Mouse (Mus musculus) hindbrain, embryonic 12.5 days (tissue): ENCODE results near the gene Usp21. TPM values are rescaled to one million over a fixed set of nuclear protein-coding genes. Genes with fewer than 3 reads are reported as not detected.
"Not testable (repeated sequence)": the region's sequence is repeated elsewhere in the genome, so short reads cannot be mapped to it uniquely, and the experiment has no call there.

Experiments
- ATAC-seq: fragments of 200-750 bp; cut with Nextera tagmentation; 2 replicates; pipeline ENCODE4 v1.8.0; 2017; ENCODE audit warnings: moderate TSS enrichment; ENCODE audit not compliant: low FRiP score
- H3K27ac ChIP-seq: fragments of 300-500 bp; sonication (generic); 2 replicates; pipeline ENCODE4 v1.5.1; 2016; ENCODE audit warnings: mild to moderate bottlenecking
- H3K27me3 ChIP-seq: fragments of 300-500 bp; sonication (generic); 2 replicates; pipeline ENCODE4 v1.6.1; 2016; ENCODE audit warnings: mild to moderate bottlenecking
- H3K36me3 ChIP-seq: fragments of 300-500 bp; sonication (generic); 2 replicates; pipeline ENCODE4 v1.6.1; 2016; ENCODE audit warnings: mild to moderate bottlenecking
- H3K4me1 ChIP-seq: fragments of 300-500 bp; sonication (generic); 2 replicates; pipeline ENCODE4 v1.6.1; 2016
- H3K4me2 ChIP-seq: fragments of 300-500 bp; sonication (generic); replicated peaks from 2 replicates; pipeline ENCODE4 v1.6.1; 2016; ENCODE audit warnings: mild to moderate bottlenecking
- H3K4me3 ChIP-seq: fragments of 300-500 bp; sonication (generic); 2 replicates; pipeline ENCODE4 v1.5.1; 2016; ENCODE audit warnings: mild to moderate bottlenecking
- H3K9ac ChIP-seq: fragments of 300-500 bp; sonication (generic); 2 replicates; pipeline ENCODE4 v1.6.1; 2016; ENCODE audit warnings: mild to moderate bottlenecking, moderate library complexity
- H3K9me3 ChIP-seq: fragments of 300-500 bp; sonication (generic); replicated peaks from 2 replicates; pipeline ENCODE4 v1.6.1; 2016; ENCODE audit warnings: mild to moderate bottlenecking
- WGBS: fragments of 180-500 bp; shearing (Covaris S2); methylation state at CpG from one replicate; pipeline ENCODE4 v1.1.7; 2016; 5-methylcytosine and 5-hydroxymethylcytosine counted together
- polyA plus RNA-seq: library from polyadenylated mRNA; unstranded; fragments of >200 nt; fragmentation: Nextera tagmentation; extraction: Ambion mirVana; gene quantifications from 2 replicates; pipeline ENCODE4 v1.2.1, GENCODE M21; 2016

The Usp21 gene
- polyA plus RNA-seq, 1 experiment from 2014 or later = 114 TPM

DNA sequence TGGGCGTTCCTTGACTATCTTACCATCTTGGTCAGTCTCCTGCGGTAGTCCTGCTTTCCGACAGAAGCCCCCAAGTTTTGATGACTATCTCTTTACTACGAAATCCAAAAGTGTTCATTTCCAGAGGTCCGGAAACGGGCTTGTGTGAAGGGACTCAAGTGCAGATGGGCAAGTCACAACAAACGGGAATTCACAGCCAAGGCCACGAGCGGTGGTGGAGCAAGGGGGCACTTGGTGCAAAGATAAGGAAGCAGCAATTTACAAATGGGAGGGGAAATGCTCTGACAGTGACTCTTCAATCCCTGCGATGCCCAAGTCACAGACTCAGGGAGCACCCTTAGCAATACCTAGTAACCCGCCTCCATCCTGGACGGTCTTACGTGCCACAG is 40.3 kb downstream of the Usp21 start:
- Histone ChIP-seq H3K4me3 (peak overlapping the region; percentile 79), H3K36me3 (peaks cover 22% of the 10 kb centered on the region), H3K4me1 (peaks cover 53% of the 10 kb centered on the region), H3K4me2 (peak overlapping the region; percentile 87), H3K9me3 (no peaks in the 10 kb centered on the region), H3K27me3 (no peaks in the 10 kb centered on the region), H3K27ac (peak overlapping the region; percentile 83), H3K9ac (peak overlapping the region; percentile 49)
- 14% methylated on average over 13 of the region's 13 CpGs for WGBS
- peak; percentile 4 for ATAC-seq

DNA sequence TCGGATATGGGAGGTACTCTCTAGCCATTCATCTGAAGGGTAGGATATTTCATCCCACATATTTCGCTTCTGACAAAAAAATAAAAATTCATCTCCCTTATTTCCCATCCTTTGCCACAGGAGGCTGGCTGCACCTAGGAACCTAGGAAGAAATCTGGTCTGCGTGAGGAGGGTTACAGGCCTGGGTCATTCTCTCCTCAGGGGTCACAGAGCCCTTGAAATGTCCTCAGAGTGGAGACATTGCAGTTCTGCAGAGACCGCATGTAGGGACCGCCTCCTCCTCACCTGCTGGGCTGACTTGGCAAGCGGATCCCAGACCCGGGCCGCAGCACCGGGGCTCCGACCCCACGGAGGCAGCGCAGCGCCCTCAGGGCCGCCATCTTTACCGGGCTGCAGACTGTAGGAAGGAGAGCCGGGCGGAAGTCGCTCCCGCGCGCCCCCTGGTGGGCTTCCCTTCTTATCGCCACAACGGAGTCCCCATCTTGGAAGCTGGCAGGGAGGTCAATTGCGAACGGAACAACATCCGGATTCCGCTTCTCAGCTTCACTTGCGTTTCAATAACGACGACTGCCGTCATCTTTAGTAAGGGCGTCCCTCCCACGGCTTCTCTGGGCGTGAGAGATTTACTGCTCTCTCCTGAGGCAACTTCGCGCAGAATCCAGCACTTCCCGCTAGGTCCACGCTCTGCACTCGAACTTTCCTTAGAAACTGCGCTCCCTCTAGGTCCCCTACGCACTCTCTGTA is 40.9 kb downstream of the Usp21 start:
- Histone ChIP-seq H3K4me1 (peaks cover 47% of the 10 kb centered on the region), H3K9ac (peak overlapping the region; percentile 95), H3K9me3 (no peaks in the 10 kb centered on the region), H3K36me3 (peaks cover 25% of the 10 kb centered on the region), H3K4me3 (peak overlapping the region; percentile 79), H3K4me2 (peak overlapping the region; percentile 87), H3K27ac (peak overlapping the region; percentile 83), H3K27me3 (no peaks in the 10 kb centered on the region)
- peak; percentile 91 for ATAC-seq
- WGBS = under 1% methylated on average over 41 of the region's 41 CpGs

DNA sequence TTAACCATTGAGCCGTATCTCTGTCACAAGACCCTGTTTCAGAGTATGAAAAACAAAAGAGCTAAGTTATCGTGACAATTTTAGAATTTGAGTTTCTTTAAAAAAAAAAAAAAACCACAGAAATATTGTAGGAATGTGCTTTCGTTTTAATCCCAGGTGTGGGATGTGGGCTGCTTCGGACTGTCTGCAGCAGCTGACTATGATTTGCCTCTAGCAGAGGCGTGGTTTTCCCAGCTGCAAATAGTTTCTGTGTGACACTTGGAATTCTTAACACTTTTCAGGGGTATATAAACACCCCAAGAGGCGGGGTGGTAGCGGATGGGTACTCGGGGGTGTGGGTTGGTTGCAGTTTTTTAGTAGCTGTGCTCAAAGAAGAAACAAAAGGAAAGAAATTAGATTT is 42.4 kb downstream of the Usp21 start:
- Histone ChIP-seq H3K4me3 (no peak overlapping the region), H3K9ac (no peak overlapping the region), H3K36me3 (peaks cover 40% of the 10 kb centered on the region), H3K9me3 (no peaks in the 10 kb centered on the region), H3K27me3 (no peaks in the 10 kb centered on the region), H3K4me1 (peaks cover 32% of the 10 kb centered on the region), H3K27ac (no peak overlapping the region), H3K4me2 (0 out of 2 replicates have a peak overlapping the region, but pooled peaks have one; percentile 87)
- ATAC-seq = no peak
- 91% methylated on average over 8 of the region's 8 CpGs for WGBS

DNA sequence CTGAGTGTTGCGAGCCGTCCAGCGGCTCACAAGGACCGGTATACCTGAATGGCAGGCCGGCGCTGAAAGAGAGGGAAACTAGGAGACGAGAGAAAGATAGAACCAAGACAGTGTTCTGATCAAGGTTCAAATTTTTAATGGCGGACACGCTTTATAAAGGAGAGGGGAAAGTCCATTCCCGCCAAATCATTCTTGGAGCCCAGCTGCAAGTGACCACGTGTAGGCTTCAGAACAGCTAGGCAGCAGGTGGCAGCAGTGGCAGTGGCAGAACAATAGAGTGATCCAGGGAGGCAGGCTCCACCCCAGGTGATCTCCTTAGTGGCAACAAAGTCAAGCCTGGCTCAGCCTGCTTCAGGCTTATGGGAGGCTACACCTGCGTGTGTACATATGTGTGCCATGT is 45.8 kb downstream of the Usp21 start:
- H3K9ac ChIP-seq, H3K9me3 ChIP-seq, H3K4me2 ChIP-seq, H3K4me3 ChIP-seq, ATAC-seq, H3K27ac ChIP-seq, H3K27me3 ChIP-seq: not testable (repeated sequence)
- Histone ChIP-seq H3K4me1 (peaks cover 10% of the 10 kb centered on the region), H3K36me3 (peaks cover 69% of the 10 kb centered on the region)
- 85% methylated on average over 12 of the region's 12 CpGs for WGBS

DNA sequence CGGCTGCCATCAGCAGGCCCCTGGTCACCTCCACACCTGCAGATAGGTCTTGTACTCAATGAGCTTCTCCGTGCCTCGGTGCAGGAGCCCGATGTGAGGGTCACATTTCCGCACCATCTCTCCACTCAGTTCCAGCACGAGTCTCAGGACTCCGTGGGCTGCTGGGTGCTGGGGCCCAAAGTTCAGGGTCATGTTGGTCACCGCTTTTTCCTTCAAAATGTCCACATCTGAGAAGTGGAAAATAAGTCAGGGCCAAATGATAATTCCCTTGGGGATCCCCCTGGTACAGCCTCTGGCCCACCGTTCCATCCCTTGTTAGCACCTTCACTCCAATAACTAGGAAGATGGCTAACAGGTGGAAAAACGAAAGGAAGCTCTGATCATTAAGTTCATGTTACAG is 46.9 kb downstream of the Usp21 start:
- 89% methylated on average over 10 of the region's 10 CpGs for WGBS
- H3K9me3 ChIP-seq = no peaks in the 10 kb centered on the region
- H3K27ac ChIP-seq = no peak overlapping the region
- H3K9ac ChIP-seq = no peak overlapping the region
- no peak for ATAC-seq
- H3K27me3 ChIP-seq = no peaks in the 10 kb centered on the region
- H3K36me3 ChIP-seq = peaks cover 79% of the 10 kb centered on the region
- peaks cover 5% of the 10 kb centered on the region for H3K4me1 ChIP-seq
- no peak overlapping the region for H3K4me3 ChIP-seq
- H3K4me2 ChIP-seq = no peak overlapping the region

- Histone ChIP-seq H3K36me3 (peaks cover 87% of the 10 kb centered on the region), H3K4me3 (no peak overlapping the region), H3K27me3 (no peaks in the 10 kb centered on the region), H3K9ac (no peak overlapping the region), H3K27ac (no peak overlapping the region), H3K9me3 (no peaks in the 10 kb centered on the region), H3K4me2 (no peak overlapping the region), H3K4me1 (no peaks in the 10 kb centered on the region)
- no peak for ATAC-seq
- 77% methylated on average over 15 of the region's 15 CpGs for WGBS
Measured at GRCm38 (mm10) chr1:171239992-171240744, 47.6 kb downstream of the Usp21 start.

DNA sequence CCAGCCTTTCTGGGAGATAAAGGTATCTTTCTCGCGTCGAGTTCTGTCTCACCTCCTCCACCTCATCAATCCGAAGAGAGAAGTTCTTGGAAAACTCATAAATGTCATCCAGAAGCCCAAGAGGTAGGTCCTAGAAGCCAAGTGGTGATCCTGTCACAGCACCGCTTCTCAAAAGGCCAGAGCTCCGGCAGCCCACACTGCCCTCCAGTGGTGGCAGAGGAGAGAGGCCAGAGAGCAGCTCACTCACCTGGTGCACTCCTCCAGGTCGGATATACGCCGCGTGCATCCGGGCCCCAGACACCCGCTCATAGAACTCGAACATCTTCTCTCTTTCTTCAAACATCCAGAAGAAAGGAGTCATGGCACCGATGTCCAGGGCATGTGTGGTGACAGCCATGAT is 49.3 kb downstream of the Usp21 start:
- no peak for ATAC-seq
- Histone ChIP-seq H3K36me3 (peaks cover 92% of the 10 kb centered on the region), H3K4me3 (no peak overlapping the region), H3K9ac (no peak overlapping the region), H3K9me3 (no peaks in the 10 kb centered on the region), H3K27me3 (no peaks in the 10 kb centered on the region), H3K4me2 (no peak overlapping the region), H3K4me1 (no peaks in the 10 kb centered on the region), H3K27ac (no peak overlapping the region)
- 80% methylated on average over 14 of the region's 14 CpGs for WGBS

DNA sequence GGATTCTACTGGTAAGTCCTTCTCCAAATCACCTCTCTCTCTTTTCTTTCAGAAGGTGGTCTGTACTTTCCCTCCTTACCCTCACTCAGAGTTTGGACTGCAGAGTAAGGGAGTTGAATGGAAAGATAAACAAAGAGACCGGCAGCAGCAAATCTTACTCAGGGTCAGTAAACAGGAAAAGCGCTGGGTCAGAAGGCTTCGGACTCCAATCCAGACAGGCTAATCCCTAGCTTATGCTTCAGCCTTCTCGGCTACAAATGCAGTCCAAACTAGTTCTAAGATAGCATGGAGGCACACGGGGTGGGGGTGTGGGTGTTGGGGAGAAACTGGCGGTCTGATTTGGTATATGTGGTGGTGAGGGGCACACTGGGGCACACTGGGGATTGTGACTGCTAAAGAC is 50.4 kb downstream of the Usp21 start:
- Histone ChIP-seq H3K4me2 (no peak overlapping the region), H3K27ac (no peak overlapping the region), H3K36me3 (peaks cover 84% of the 10 kb centered on the region), H3K9ac (no peak overlapping the region), H3K4me3 (no peak overlapping the region), H3K9me3 (no peaks in the 10 kb centered on the region), H3K27me3 (no peaks in the 10 kb centered on the region), H3K4me1 (no peaks in the 10 kb centered on the region)
- 93% methylated on average over 6 of the region's 6 CpGs for WGBS
- ATAC-seq = no peak

- H3K4me2 ChIP-seq = no peak overlapping the region
- 93% methylated on average over 4 of the region's 4 CpGs for WGBS
- no peak overlapping the region for H3K9ac ChIP-seq
- no peak overlapping the region for H3K4me3 ChIP-seq
- no peaks in the 10 kb centered on the region for H3K27me3 ChIP-seq
- H3K4me1 ChIP-seq = no peaks in the 10 kb centered on the region
- ATAC-seq = no peak
- no peak overlapping the region for H3K27ac ChIP-seq
- peaks cover 70% of the 10 kb centered on the region for H3K36me3 ChIP-seq
- no peaks in the 10 kb centered on the region for H3K9me3 ChIP-seq
Measured at GRCm38 (mm10) chr1:171235791-171236190, 52.0 kb downstream of the Usp21 start.

- WGBS = 98% methylated on average over 4 of the region's 4 CpGs
- peaks cover 60% of the 10 kb centered on the region for H3K36me3 ChIP-seq
Measured at GRCm38 (mm10) chr1:171234538-171234937, 53.3 kb downstream of the Usp21 start.

GRCm38 (mm10) chr1:171234126-171234525 is 53.7 kb downstream of the Usp21 start, which contains the start of gene Fcer1g:
Gene Fcer1g (minus strand): TSS chr1:171234365.
- ATAC-seq = no peak
- WGBS = 93% methylated on average over 14 of the region's 14 CpGs

More at GRCm38 (mm10) chr1:171234538-171234937, 53.3 kb downstream of the Usp21 start:
- ATAC-seq = no peak
- H3K9me3 ChIP-seq = no peaks in the 10 kb centered on the region
- no peak overlapping the region for H3K9ac ChIP-seq
- H3K27ac ChIP-seq = no peak overlapping the region
- no peak overlapping the region for H3K4me3 ChIP-seq
- no peak overlapping the region for H3K4me2 ChIP-seq
- no peaks in the 10 kb centered on the region for H3K27me3 ChIP-seq
- H3K4me1 ChIP-seq = 0 out of 2 replicates have a peak, but pooled peaks cover 2% of the 10 kb centered on the region

GRCm38 (mm10) chr1:171232800-171233730 is 54.7 kb downstream of the Usp21 start:
- H3K27me3 ChIP-seq = no peaks in the 10 kb centered on the region
- WGBS = 87% methylated on average over 12 of the region's 12 CpGs
- H3K4me3 ChIP-seq = no peak overlapping the region
- ATAC-seq = no peak
- H3K9ac ChIP-seq = no peak overlapping the region
- H3K4me2 ChIP-seq = no peak overlapping the region
- H3K9me3 ChIP-seq = no peaks in the 10 kb centered on the region
- peaks cover 48% of the 10 kb centered on the region for H3K36me3 ChIP-seq
- H3K4me1 ChIP-seq = 0 out of 2 replicates have a peak, but pooled peaks cover 2% of the 10 kb centered on the region
- H3K27ac ChIP-seq = no peak overlapping the region

More at GRCm38 (mm10) chr1:171234126-171234525, 53.7 kb downstream of the Usp21 start, which contains the start of gene Fcer1g:
- no peak within 1 kb of the TSS for H3K9ac ChIP-seq
- 0 out of 2 replicates have a peak, but pooled peaks cover 2% of the 10 kb centered on the region for H3K4me1 ChIP-seq
- no peak within 1 kb of the TSS for H3K4me3 ChIP-seq
- H3K4me2 ChIP-seq = no peak within 1 kb of the TSS
- H3K36me3 ChIP-seq = peaks cover 58% of the 10 kb centered on the region
- H3K9me3 ChIP-seq = no peaks in the 10 kb centered on the region
- H3K27me3 ChIP-seq = no peaks in the 10 kb centered on the region
- H3K27ac ChIP-seq = no peak within 1 kb of the TSS
